Mouse (Mus musculus): ENCODE measurements at regions not wholly inside any gene's neighbourhood (a gene's known extent, or its start where the extent isn't known, plus 50 kb on each side); places are given as distances from the start of the nearest gene placed in this dataset.

DNA sequence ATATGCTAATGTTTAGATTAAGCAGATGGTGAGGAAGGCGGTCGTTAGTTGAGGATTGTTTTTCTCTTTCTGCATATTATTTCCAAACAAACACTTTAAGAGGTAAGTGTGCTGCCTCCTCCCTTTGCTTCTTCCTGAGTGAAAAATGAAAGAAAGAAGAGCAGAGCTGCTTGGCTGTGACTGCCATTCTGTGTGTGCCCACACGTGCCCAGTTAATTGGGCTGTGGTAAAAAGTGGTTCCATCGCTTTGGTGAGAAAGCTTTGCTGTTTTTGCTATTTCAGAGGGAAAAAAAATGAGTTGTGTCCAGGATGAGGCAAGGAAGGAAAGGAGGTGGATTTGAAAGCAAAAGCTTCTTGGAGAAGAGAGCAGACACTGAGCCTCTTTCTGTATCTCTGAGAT lies 360.9 kb upstream of the Pkn2 start:
- TF ChIP-seq CTCF (IDR thresholded peaks at IDR 0.05; ENCODE audit: low read depth), result no peak
- no peak for TF ChIP-seq EP300 (optimal IDR thresholded peaks at IDR 0.05)
- H3K4me3 ChIP-seq (ENCODE audit: low read depth, low read length), result no peak overlapping the region
- H3K27ac ChIP-seq (replicated peaks), result no peak overlapping the region
- DNase-seq (ENCODE audit: low spot score) (no peak), ATAC-seq (ENCODE audit: low FRiP score, low TSS enrichment) (no peak)
- no peak overlapping the region for H3K9ac ChIP-seq (ENCODE audit: low read length)
- H3K27me3 ChIP-seq (ENCODE audit: control insufficient read depth, insufficient read depth, low read length), result no peaks in the 10 kb centered on the region
- WGBS, result 46% methylated on average over 4 of the region's 4 CpGs
- H3K4me1 ChIP-seq (replicated peaks; ENCODE audit: control insufficient read depth, insufficient read depth), result no peaks in the 10 kb centered on the region
- H3K9me3 ChIP-seq (ENCODE audit: control insufficient read depth, low read length), result no peaks in the 10 kb centered on the region
- H3K36me3 ChIP-seq (ENCODE audit: control insufficient read depth, insufficient read depth, low read length), result no peaks in the 10 kb centered on the region
- no peak overlapping the region for H3K4me2 ChIP-seq (replicated peaks; ENCODE audit: low read depth)

DNA sequence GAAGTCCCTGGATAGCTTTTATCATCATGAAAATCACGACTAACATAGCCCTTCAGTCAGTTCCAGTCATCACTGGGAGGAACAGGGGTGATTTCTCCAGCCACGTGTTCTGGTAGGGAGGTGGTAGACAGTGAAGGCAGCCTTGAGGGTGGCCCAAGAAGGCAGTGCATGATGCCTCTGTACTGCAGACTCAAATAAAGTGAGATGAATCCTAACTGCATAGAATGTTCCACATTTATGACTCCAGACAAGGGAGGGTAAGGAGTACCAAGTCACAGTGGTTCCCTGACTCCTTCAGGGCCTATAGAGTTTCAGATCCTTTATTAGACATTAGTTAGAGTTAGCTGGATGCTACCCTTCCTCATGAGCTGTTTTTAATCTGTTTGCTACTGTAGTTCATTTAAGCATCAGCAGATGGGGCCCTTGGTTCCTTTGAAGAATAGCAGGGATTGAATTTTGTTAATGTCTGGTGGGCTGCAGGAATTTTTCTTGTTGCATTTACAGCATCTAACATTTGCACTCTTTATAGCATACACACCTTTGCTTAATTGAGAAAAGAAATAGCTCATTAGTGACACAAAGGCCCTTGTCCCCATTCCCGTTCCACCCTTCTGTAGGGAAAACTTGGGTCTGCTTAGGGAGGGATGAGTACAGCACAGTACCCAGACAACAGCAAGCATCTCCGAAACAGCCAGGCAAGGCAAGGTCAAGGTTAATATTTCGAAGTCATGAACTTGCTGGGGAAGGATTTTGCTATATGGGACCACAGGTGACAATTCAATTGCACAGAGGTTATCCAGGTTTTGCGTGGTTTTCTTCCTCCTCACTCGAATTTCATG lies 359.0 kb upstream of the Pkn2 start:
- DNase-seq (ENCODE audit: low spot score) (no peak), ATAC-seq (ENCODE audit: low FRiP score, low TSS enrichment) (no peak)
- no peak overlapping the region for H3K9ac ChIP-seq (ENCODE audit: low read length)
- 70% methylated on average over 7 of the region's 7 CpGs for WGBS
- H3K36me3 ChIP-seq (ENCODE audit: control insufficient read depth, insufficient read depth, low read length), result no peaks in the 10 kb centered on the region
- no peak for TF ChIP-seq EP300 (optimal IDR thresholded peaks at IDR 0.05)
- TF ChIP-seq CTCF (IDR thresholded peaks at IDR 0.05; ENCODE audit: low read depth), result peak; percentile 72
- H3K4me1 ChIP-seq (replicated peaks; ENCODE audit: control insufficient read depth, insufficient read depth), result no peaks in the 10 kb centered on the region
- no peak overlapping the region for H3K27ac ChIP-seq (replicated peaks)
- no peaks in the 10 kb centered on the region for H3K27me3 ChIP-seq (ENCODE audit: control insufficient read depth, insufficient read depth, low read length)
- H3K4me2 ChIP-seq (replicated peaks; ENCODE audit: low read depth), result no peak overlapping the region
- H3K4me3 ChIP-seq (ENCODE audit: low read depth, low read length), result no peak overlapping the region
- no peaks in the 10 kb centered on the region for H3K9me3 ChIP-seq (ENCODE audit: control insufficient read depth, low read length)

DNA sequence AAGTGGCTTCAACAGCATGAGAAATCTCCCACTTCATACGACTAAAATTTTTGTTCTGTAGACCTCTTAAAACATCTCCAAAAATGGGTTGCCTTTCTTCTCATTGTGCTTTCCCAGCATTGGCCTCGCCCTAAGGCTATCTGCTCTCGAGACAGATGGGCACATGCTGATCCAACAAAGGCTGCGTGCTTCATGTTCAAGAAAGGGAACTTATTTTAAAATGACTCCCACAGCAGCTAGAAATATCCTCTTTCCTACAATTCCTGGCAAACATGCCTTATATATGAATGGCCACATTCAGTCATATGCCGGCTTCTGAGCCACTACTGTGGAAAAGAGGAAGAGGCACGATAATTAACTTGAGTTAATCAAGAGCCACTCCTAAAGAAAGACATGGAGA lies 356.7 kb upstream of the Pkn2 start:
- H3K27me3 ChIP-seq (ENCODE audit: control insufficient read depth, insufficient read depth, low read length), result no peaks in the 10 kb centered on the region
- H3K27ac ChIP-seq (replicated peaks), result no peak overlapping the region
- no peaks in the 10 kb centered on the region for H3K36me3 ChIP-seq (ENCODE audit: control insufficient read depth, insufficient read depth, low read length)
- ATAC-seq (ENCODE audit: low FRiP score, low TSS enrichment) (no peak), DNase-seq (ENCODE audit: low spot score) (no peak)
- no peak overlapping the region for H3K4me3 ChIP-seq (ENCODE audit: low read depth, low read length)
- H3K9ac ChIP-seq (ENCODE audit: low read length), result no peak overlapping the region
- H3K4me1 ChIP-seq (replicated peaks; ENCODE audit: control insufficient read depth, insufficient read depth), result no peaks in the 10 kb centered on the region
- no peaks in the 10 kb centered on the region for H3K9me3 ChIP-seq (ENCODE audit: control insufficient read depth, low read length)
- H3K4me2 ChIP-seq (replicated peaks; ENCODE audit: low read depth), result no peak overlapping the region
- TF ChIP-seq CTCF (IDR thresholded peaks at IDR 0.05; ENCODE audit: low read depth) (no peak), EP300 (optimal IDR thresholded peaks at IDR 0.05) (no peak)
- WGBS, result 78% methylated on average over 6 of the region's 6 CpGs

DNA sequence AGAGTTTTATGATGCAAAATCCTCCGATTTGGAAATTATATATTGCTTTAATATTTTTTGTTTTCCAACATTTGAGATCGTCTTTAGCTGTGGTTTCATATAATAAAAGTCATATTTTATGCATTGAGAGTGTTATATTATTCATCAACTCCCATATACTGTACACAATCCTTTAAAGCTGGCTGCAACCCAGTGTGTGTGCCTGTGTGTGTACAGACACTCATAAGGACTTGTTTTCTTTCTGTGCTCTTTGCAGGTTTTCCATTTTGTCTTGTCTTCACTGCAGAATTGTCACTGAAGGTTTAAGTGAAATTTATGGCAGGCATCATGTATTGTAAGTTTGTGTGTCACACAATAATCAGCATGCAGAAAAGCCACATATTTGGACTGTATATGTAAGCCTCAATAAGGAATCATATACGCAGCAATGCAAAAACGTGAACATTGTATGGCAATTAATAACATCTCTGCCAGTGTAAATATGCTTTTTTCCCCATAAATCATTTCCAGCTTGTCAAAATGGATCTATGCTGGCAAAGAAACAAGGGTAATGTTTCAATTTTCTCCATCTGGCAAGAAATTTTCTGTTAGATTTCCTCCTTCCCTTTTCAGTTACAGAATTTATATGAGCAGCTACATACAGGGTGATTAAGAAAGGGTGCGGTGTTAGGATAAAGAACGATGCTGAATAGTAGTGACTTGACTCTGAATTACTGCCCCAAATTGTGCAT lies 342.4 kb upstream of the Pkn2 start:
- no peak overlapping the region for H3K9ac ChIP-seq (ENCODE audit: low read length)
- H3K4me3 ChIP-seq (ENCODE audit: low read depth, low read length), result no peak overlapping the region
- no peaks in the 10 kb centered on the region for H3K36me3 ChIP-seq (ENCODE audit: control insufficient read depth, insufficient read depth, low read length)
- no peaks in the 10 kb centered on the region for H3K9me3 ChIP-seq (ENCODE audit: control insufficient read depth, low read length)
- H3K27me3 ChIP-seq (ENCODE audit: control insufficient read depth, insufficient read depth, low read length), result no peaks in the 10 kb centered on the region
- 43% methylated on average over 6 of the region's 6 CpGs for WGBS
- no peak overlapping the region for H3K4me2 ChIP-seq (replicated peaks; ENCODE audit: low read depth)
- no peak overlapping the region for H3K27ac ChIP-seq (replicated peaks)
- ATAC-seq (ENCODE audit: low FRiP score, low TSS enrichment) (no peak), DNase-seq (ENCODE audit: low spot score) (no peak)
- TF ChIP-seq EP300 (optimal IDR thresholded peaks at IDR 0.05) (no peak), CTCF (IDR thresholded peaks at IDR 0.05; ENCODE audit: low read depth) (no peak)
- H3K4me1 ChIP-seq (replicated peaks; ENCODE audit: control insufficient read depth, insufficient read depth), result no peaks in the 10 kb centered on the region

DNA sequence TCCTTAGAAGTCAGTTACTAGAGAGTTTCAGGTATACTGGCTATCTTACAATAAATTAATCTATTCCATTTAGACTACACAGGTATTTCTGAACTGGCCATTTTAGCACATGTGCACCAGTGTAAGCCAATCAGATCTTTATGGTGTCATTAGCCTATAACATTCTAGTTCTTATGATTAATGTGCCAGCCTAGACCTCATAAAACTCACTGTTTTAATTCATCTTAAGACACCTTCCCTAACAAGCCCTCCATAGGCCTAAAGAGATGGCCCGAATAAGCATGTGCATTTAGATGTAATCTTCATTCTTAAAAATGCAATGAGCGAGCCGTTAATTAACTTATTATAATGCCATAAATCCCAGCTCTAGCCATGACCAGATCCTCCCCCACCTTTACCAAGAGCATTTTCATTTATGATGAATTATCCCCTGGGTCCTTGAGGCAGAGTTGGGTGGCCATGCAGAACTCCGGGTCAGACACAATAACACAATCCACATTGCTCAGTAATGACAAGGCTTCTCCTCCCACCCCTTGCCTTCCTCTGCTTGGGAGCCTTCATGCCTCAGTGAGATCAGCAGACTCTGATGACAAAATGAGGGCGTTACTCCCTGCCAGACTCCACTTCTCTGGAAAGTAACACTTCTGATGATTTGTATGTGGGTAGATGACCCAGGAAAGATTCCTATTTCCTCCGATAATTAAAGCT lies 311.6 kb upstream of the Pkn2 start:
- Histone ChIP-seq H3K4me3 (ENCODE audit: low read depth, low read length) (no peak overlapping the region), H3K36me3 (ENCODE audit: control insufficient read depth, insufficient read depth, low read length) (no peaks in the 10 kb centered on the region), H3K27me3 (ENCODE audit: control insufficient read depth, insufficient read depth, low read length) (no peaks in the 10 kb centered on the region), H3K9me3 (ENCODE audit: control insufficient read depth, low read length) (no peaks in the 10 kb centered on the region), H3K9ac (ENCODE audit: low read length) (no peak overlapping the region), H3K4me1 (replicated peaks; ENCODE audit: control insufficient read depth, insufficient read depth) (no peaks in the 10 kb centered on the region), H3K4me2 (replicated peaks; ENCODE audit: low read depth) (no peak overlapping the region), H3K27ac (replicated peaks) (no peak overlapping the region)
- no peak for DNase-seq (ENCODE audit: low spot score)
- no peak for TF ChIP-seq CTCF (IDR thresholded peaks at IDR 0.05; ENCODE audit: low read depth)
- TF ChIP-seq EP300 (optimal IDR thresholded peaks at IDR 0.05), result no peak
- WGBS, result 81% methylated on average over 6 of the region's 6 CpGs
- no peak for ATAC-seq (ENCODE audit: low FRiP score, low TSS enrichment)
